Mouse (Mus musculus): ENCODE results near the gene B4galt7.
"Not testable (repeated sequence)": the region's sequence is repeated elsewhere in the genome, so short reads cannot be mapped to it uniquely, and the experiment has no call there.

B4galt7 gene

DNA sequence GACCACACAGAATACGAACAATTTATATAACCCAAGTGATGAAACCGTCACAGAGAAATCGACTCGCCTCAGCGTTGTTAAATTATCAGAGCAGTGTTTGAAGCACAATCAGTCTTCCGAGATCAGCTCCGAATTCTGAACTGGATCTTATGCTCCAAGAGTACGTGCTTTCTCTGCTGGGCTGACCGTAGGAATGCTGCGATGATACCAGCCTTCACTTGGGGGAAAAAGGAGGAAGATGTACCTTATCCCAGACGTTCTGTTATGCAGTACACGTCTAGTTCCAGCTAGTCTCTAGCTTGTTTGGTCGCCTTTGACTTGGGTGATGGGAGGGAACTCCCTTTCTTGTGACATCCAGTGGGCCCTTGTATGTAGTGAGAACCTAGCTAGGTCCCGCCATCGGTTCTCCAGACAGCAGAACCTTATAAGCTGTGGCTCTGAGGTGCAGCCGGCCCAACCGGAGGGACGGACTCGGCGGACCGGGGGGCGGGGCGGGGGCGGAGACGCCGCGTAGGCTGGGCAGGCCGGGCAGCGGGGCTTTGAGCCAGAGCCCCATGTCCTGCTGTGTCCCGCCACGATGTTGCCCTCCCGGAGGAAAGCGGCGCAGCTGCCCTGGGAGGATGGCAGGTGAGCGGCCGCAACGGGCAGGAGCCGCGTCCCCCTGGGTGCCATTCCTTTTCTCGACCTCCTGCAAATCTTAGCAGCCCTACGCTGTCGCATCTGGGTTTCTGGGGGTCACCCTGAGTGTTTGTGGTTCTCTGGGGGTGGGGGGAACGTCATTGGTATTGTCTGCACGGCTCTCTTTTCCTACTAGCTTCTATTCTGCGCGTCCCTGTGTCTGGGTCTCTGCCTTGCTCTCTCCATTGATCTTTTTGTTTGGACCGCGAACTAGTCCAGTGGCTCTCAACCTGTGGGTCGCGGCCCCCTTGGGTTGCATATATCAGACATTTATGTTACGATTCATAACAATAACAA, at the start of gene B4galt7:
TSS of gene B4galt7 (plus strand) at position 331 of the 975 bp plus-strand sequence.
- peak; percentile 88 to 93 for DNase-seq

DNA sequence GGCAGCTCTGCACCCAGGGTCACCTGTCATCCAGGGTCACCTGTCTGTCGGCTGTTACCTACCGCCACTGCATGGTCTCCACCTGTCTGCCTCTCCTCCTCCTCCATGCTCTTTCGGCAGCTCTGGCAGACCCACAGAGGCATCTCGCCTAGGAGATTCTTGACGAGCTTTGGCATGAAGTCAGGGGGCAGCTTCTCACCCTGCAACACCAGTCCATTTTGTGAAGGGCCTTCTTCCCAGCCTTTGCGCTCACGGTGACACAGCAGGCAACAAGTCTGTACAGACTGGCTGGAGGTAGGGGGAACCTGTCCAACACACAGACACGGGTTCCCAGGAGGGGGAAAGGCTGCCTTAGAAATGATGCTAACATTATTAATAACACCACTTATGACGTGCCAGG, 43.8 kb upstream of the B4galt7 start:
- DNase-seq, result no peak

DNA sequence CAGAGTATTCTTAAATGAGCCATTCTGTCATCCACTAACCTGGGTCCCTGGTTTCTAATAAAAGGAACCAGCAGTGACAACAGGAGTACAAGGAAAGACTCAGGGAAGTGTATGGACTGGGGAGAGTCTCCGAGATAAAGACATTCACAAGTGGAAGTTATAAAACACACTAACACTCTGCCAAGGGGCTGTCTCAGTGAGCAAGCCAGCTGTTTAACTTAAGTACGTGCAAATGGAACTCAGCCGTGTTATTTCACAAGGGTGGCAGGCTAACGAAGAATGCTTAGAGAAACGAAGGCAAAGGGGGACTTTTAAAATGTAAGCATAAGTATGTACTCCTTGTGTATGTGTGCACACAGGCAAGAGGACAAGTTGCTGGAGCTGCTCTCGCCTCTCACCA, 42.2 kb upstream of the B4galt7 start:
- no peak for DNase-seq

DNA sequence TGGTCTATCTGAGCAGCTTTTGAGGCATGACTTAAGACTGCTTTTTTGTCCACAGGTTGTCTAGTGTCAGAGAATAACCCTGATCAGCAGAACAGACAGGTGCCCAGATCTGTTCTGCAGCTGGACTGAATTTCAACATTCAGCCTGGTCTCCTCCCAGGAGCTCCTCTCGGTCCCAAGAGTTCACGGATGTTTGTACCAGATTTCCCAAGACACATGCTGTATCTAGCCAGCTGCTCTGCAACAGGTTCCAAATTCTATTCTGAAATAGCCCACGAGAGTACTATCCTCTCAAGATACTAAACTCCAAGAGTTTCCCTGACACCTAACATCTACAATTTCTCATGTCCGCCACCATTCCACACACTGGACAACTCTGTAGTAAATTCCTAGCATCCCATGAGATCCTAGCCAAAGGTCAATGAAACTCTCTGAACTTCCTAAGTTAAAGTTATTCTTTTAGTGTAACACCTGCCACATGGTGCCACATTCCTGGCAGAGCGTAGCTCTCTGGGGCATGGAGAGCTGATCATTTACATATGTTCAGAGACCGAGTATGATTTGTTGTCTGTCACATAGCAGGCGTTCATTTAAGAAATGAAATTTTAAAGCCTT, 36.3 kb upstream of the B4galt7 start:
- no peak for DNase-seq

DNA sequence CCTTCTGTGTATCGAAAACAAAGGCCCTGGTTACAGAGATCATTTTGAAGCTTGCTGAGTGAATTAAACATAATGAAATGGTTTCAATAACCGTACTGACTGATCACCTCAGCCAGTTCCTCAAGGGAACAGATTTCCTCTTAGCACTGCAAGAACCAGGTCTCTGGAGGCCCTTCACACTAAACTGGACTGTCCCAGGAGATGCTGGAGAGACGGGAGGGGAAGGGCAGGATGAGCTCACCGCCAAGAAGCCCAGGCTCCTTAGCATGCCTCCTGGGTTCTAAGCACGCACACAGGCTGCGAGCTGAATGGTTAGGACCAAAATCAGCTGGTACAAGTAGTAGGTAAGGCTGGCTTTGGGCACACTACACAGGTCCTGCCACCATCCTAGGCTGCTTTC, 32.7 kb upstream of the B4galt7 start:
- no peak for DNase-seq

DNA sequence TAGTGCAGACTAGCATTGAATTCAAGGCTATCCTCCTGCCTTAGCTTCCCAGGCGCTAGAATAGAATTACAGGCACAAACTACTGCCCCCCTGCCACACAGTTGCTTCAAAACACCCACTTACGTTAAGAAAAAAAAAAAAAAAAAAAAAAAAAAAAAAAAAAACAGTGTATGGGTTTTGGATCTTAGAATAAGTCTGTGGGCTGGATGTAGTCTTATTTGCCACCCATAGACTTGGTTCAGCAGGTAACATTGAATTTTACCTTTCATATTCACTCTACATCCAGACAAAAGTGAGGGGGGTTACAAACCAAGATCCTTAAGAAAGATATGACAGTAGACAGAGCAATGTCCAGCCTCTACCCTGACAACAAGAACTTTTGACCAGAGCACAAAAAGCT, 31.7 kb upstream of the B4galt7 start:
- no peak for DNase-seq

DNA sequence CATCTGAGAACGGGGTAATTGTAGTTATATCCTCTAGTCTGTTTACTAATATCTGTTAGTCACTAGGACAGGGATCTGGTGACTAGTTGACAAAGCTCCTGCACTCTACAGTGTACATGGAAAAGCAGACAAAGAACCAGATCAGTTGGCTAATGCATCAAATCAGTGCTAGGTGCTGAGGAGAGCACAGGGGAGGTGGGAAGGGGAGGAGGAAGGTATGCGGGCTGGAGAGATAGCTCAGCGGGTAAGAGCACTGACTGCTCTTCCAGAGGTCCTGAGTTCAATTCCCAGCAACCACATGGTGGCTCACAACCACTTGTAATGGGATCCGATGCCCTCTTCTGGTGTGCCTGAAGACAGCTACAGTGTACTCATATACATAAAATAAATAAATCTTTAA, 31.2 kb upstream of the B4galt7 start:
- DNase-seq, result not testable (repeated sequence)

DNA sequence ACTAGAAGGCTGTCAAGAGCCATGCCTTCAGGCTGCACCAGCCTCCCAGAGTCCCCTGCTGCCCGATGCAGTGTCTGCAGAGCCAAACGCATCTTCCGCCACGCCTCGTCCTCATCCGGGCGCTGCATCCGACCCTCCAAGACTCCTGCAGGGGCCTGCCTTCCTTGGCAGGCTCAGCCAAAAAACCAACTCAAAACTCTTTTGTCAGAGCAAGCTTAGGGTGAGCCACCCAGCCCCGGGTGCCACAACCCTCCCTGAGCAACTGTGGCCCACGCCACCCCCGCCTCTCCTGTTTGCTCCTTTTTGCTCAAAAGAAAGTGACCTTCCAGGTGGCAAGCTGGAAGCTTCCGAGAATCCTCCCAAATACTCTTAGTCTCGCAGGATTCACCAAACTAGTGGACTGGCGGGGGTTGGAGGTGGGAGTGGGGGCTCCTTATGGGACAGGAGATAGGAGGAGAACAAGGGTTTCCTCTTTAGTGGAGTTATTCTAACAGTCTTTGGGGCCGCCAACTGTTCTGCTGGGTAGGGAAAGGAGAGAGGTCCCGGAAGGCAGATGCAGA, 29.9 kb upstream of the B4galt7 start:
- peak in 1 of 2 experiments; percentile 9 for DNase-seq

DNA sequence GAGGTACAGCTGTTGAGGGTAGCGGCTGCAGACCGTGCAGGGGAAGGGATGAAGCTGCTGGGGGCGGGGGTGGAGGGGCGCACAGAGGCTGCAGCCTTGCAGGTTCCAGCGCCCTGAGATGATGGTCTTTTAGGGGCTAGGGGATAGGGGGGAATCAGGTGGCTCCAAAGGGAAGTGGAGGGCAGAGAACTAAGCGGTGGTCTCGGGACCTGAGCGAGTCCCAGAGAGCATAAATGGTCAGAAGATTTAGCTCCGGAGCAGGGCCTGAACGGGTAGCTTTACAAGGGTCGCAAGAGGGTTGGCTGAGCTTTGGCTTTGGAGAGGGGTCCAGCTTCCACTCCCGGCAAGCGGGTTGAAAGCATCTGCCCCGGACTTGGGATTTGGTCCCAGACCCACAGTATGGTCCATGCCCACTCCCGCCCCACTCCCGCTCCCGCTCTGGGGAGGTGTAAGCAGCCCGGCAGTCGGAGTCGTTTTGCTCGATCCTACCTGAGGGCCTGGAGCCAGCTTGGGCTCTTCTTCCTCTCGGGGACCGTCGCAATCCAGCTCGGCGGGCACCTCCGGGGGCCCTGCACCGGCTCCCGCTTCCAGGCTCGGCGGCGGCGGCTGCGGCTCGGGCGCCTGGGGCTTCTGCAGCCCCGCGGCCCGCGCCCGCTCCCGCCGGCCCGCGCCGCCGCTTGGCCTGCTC, 29.3 kb upstream of the B4galt7 start:
- peak; percentile 28 to 64 for DNase-seq

DNA sequence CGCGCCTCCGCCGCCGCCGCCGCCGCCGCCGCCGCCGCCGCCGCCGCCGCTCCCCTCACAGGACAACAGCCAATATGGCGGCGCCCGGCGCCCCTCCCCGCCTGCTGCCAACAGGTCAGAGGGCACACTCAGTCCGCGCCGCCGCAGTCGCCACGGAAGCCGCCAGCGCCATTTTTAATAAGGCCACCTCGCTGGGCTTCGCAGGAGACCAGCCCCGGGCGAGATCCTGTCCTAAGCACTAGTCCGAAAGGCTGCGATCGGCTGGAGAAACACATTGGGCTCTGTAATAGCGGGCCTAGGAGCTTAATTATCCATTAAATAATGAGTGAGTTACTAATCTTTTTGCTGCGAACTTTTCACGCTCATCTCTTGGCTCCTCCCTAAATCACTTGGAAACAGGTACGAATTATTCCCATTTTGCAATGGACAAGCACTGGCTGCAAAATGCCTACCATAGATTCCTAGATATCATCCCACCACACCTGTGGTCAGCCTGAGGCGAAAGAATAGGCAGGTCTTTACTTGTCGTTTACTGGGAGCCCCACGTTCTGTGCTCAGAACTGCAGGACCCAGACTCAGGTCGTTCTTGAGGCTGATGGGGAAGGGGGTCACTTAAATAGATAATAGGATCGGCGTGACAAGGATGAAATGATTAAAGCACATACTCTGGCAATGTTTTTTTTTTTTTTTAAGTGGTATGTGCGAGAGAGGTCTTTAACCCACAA, 28.5 kb upstream of the B4galt7 start, which contains the start of gene Fam193b:
TSS of gene Fam193b (minus strand) at position 94 of the 725 bp plus-strand sequence.
- peak; percentile 95 to 97 for DNase-seq

DNA sequence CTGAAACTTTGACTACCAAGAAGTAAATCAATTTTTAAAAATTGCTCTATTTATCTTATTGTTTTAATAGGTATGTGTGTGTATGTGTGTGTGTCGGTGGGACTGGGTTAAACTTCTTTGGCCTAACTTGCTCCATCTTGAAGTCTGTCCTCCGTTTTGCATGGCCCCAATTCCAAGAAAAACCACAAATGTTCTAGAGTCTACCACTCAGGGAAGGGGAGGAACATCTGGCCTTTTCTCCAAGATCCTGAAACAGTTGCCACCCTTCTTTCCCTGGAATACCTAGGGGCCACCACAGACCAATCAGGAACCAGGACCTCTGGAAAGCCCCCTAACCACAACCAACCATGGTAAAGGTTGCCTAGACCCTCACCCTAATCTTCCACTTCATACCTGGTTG, 27.7 kb upstream of the B4galt7 start:
- no peak for DNase-seq

DNA sequence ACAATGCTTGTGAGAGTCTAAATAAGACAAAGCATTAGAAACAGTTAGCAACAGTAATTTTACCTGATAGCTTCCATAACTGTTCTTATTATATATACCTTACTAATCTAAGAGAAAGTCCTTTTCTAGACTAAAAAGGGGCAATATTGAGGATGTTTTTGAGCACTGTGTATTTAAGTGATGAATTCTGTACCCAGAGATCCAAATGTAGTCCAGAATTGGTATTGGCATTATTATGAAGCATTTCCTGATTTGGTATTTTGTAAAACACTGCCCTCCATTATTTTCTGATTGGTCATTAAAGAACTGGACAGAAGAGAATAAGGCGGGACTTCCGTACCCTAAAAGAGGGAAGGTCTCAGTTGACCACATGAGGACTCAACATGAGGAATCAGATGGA, 26.3 kb upstream of the B4galt7 start, which contains the start of gene Tmed9:
TSS of gene Tmed9 (plus strand) at position 301 of the 400 bp plus-strand sequence.
- no peak for DNase-seq

DNA sequence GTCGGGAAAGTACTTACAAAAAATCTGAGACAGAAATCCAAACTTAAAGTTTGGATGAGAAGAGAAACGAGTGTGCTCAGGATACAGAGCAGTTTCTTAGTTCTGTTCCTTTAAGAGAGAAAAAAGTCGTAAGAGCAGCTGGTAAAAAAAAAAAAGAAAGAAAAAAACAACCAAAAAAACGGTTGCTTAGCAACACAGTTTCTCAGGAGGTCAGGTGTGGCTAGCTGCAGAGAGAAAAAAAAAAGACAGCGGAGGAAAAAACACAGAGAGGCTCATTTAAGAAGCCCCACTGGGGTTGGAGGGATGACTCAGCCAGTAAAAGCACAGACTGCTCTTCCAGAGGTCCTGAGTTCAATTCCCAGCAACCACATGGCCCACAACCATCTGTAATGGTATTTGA, 25.4 kb upstream of the B4galt7 start:
- no peak for DNase-seq

DNA sequence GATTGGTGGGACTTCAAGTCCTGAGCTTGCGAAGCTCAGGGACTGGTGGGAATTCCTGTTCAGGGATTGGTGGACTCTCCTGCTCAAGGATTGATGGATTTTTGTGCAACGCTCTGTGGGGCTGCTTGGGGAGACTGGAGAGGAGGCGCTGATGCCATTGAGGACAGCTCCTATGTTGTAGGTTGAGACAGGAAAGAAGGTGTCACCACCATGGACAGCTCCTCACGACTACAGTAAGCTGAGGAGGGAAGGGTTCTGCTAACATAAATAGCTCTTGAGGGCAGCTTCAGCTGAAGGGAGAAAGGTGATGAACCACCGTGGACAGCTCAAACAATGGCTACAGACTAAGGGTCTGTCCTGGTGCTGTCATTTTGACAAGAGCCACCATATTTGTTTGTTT, 23.8 kb upstream of the B4galt7 start:
- DNase-seq, result no peak

DNA sequence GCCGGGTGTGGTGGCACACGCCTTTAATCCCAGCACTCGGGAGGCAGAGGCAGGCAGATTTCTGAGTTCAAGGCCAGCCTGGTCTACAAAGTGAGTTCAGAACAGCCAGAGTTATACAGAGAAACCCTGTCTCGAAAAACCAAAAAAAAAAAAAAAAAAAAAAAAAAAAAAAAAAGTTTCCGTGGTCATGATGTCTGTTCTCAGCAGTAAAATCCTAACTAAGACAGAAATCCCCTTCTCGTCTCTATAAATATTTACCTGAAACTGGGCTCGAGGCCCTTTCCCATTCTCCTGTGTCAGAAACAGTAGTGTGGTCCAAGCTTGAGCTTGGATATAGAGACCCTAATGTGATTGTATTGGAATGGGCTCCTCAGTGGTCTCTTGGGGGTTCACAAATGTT, 22.8 kb upstream of the B4galt7 start:
- DNase-seq, result not testable (repeated sequence)

DNA sequence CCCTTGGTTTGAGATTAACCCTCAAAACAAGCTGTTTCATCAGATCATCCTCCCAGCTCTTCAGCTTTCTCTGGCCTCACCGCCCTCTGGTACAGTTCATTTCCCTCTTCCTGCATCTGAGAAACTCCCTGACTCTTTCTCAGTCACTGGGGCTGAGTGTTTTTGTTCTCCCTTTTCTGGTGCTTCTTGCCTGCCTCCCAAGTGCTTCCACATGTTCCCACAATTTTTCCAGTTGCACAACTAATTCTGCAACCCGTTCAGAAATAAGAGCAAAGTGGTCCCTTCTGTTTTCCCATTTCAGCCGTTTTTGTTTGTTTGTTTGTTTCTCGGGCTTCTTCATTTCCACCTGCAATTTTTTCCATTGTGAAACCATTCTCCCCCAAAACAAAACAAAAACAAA, 21.6 kb upstream of the B4galt7 start:
- no peak for DNase-seq

DNA sequence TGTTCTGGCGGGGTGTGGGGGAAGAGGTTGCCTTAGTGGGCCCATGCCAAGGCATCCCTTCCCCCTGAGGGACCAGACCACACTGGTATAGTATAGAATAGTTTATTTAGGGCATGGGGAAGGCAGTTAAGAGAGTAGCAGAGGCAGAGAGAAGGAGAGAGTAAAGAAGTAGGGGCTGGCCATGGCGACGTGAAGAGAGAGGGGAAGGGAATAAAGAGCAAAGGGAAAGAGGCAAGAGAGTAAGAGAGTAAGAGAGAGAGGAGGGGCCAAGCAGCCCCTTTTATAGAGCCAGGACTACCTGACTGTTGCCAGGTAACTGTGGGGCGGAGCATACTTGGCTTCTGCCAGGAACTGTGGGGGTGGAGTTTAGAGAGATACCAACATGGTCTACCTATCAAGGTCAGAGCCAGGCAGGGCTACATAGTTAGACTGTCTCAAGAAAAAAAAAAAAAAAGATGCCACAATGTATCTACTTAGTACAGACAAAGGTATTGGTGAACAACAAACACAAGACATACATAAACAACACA, 7.7 kb upstream of the B4galt7 start:
- peak; percentile 25 to 70 for DNase-seq

DNA sequence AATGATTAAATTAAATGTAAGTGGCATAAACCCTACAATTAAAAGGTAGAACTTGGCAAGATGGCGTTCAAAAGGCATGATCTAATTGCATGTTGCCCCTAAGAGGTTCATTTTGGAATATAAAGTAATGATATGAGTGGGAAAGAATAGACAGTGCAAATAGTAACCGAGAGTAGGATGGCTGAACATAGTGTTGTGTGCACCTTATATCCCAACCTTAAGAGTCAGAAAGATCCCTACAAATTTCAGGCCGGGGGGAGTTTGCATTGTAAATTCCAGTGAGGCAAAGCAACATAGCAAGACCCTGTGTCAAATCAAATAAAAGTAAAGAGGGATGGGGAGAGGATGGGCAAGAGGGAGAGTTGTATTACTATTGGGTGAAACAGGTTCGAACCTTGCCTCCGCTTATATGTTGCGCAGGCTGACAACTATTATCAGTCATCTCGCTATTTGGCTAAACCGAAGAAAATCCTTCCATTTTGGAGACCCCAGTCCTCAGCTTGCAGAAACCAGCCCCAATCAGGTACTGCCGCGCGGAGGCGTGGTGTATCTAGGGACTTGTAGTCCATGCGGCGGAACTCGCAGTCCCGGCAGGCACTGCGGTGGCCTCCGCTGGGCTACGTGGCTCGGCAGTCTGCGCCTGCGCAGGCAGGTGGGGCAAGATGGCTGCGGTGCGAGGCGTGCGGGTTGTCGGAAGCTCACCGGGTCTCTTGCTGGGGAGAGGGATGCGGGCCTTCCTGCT, 7.0 kb upstream of the B4galt7 start:
- peak; percentile 96 to 98 for DNase-seq

DNA sequence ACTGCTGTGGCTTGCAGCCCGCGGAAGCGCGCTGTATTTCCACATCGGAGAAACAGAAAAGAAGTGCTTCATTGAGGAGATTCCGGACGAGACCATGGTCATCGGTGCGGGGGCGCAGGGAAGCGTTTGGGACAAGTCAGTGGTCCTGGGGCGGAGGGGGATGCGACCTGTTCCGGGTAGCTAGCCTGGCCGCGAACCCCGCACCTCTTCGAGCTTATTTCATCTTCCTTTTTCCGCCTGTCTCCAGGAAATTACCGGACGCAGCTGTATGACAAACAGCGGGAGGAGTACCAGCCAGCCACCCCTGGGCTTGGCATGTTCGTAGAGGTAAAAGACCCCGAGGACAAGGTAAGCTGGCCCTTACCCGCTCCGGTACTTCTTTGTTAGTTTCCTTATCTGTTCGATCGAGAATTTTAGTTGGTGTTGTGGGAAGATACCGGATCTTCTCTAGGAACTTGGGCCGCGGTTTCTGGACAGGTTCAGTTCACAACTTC, 6.4 kb upstream of the B4galt7 start:
- no peak for DNase-seq

DNA sequence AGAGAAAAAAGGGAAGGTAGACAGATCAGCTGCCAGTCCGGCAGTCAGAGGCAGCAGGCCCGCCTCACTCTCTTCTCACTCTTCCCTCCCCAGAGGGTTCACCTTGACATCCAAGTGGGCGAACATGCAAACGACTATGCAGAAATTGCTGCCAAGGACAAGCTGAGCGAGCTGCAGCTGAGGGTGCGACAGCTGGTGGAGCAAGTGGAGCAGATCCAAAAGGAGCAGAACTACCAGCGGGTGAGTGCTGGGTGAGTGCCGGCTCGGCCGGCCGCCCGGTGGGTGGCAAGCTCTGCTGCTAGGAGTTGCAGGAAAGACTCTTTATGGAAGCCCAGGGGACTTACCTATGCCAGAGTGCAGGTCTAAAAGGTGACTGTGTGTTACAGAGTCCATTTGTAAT, 4.3 kb upstream of the B4galt7 start:
- no peak for DNase-seq

DNA sequence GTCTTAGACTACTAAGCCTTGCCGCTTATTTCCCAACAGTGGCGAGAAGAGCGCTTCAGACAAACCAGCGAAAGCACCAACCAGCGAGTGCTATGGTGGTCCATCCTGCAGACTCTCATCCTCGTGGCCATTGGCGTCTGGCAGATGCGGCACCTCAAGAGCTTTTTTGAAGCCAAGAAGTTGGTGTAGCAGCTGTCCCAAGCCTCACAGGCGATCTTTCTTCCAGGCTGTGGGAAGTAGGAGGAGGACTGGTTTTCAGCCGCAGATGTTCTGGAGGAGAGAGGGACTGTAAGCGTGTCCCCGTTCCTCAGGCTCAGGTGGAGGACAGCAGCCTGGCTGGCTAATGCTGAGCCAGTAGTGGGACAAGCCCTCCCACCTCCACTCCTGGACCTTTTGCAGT, 2.9 kb upstream of the B4galt7 start:
- no peak for DNase-seq

Measured in kidney, postnatal 25 days (tissue).